Mouse (Mus musculus): ENCODE measurements around the gene Ang.

DNA sequence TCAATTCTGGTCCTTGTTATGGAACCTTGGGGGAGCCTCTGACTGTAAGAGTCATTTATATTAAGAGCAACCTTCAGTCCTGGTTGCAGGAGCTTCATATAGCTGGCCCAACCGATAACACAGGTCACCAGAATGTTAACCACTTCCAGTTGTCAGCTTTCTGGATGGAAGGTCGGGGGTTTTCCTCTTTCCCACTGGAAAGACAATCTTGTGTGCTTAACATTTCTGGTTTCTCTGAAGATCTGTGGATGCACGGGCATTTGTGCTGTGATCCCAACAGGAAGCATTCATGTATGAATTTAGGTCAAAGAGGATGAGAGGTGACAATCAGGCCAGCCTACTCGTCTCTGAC lies 38.6 kb downstream of the Ang start:
- TF ChIP-seq ZNF384 (IDR thresholded peaks at IDR 0.05; ENCODE audit: low read depth, low read length) = no peak
- TF ChIP-seq HCFC1 (IDR thresholded peaks at IDR 0.05; ENCODE audit: borderline replicate concordance, insufficient read depth, low read length) = no peak
- TF ChIP-seq MAFK (IDR thresholded peaks at IDR 0.05; ENCODE audit: insufficient read depth, low read depth, low read length) = no peak

All from ES-E14 (cell line).